Mouse (Mus musculus) olfactory bulb, adult 2 months (tissue): ENCODE data around the gene Cep41.

Source experiments
- CTCF ChIP-seq: fragments of 200-500 bp; IDR thresholded peaks from 2 replicates; pipeline ENCODE4 v1.5.1; 2012; ENCODE audit warnings: low read depth, mild to moderate bottlenecking, low read length, moderate library complexity; ENCODE audit not compliant: insufficient read depth
- POLR2A ChIP-seq: fragments of 200-500 bp; IDR thresholded peaks from 2 replicates; pipeline ENCODE4 v1.6.1; 2012; ENCODE audit warnings: mild to moderate bottlenecking, low read depth, low read length, moderate library complexity; ENCODE audit not compliant: insufficient read depth

GRCm38 (mm10) chr6:30679567-30679966 is 14.0 kb downstream of the Cep41 start:
- TF ChIP-seq CTCF (no peak), POLR2A (no peak)
